Mouse (Mus musculus) neural tube, embryonic 12.5 days (tissue): ENCODE results near the gene Gm12248. TPM values are rescaled to one million over a fixed set of nuclear protein-coding genes. Genes with fewer than 3 reads are reported as not detected.

Experiments used
- ATAC-seq: fragments of 200-750 bp; cut with Nextera tagmentation; 2 replicates; pipeline ENCODE4 v1.8.0; 2017; ENCODE audit warnings: low read depth, mild to moderate bottlenecking, moderate TSS enrichment, moderate library complexity; ENCODE audit not compliant: low FRiP score
- H3K27ac ChIP-seq: fragments of 300-500 bp; sonication (generic); 2 replicates; pipeline ENCODE4 v1.5.1; 2016
- H3K27me3 ChIP-seq: fragments of 300-500 bp; sonication (generic); replicated peaks from 2 replicates; pipeline ENCODE4 v1.6.1; 2016; ENCODE audit warnings: mild to moderate bottlenecking
- H3K36me3 ChIP-seq: fragments of 300-500 bp; sonication (generic); 2 replicates; pipeline ENCODE4 v1.6.1; 2016; ENCODE audit warnings: mild to moderate bottlenecking
- H3K4me1 ChIP-seq: fragments of 300-500 bp; sonication (generic); 2 replicates; pipeline ENCODE4 v1.6.1; 2016
- H3K4me2 ChIP-seq: fragments of 300-500 bp; sonication (generic); replicated peaks from 2 replicates; pipeline ENCODE4 v1.6.1; 2016; ENCODE audit warnings: mild to moderate bottlenecking
- H3K4me3 ChIP-seq: fragments of 300-500 bp; sonication (generic); 2 replicates; pipeline ENCODE4 v1.5.1; 2016
- H3K9ac ChIP-seq: fragments of 300-500 bp; sonication (generic); 2 replicates; pipeline ENCODE4 v1.6.1; 2016; ENCODE audit warnings: mild to moderate bottlenecking
- H3K9me3 ChIP-seq: fragments of 300-500 bp; sonication (generic); 2 replicates; pipeline ENCODE4 v1.6.1; 2016; ENCODE audit warnings: mild to moderate bottlenecking
- WGBS: fragments of 180-500 bp; shearing (Covaris S2); methylation state at CpG from one replicate; pipeline ENCODE4 v1.1.7; 2016; 5-methylcytosine and 5-hydroxymethylcytosine counted together
- polyA plus RNA-seq: library from polyadenylated mRNA; unstranded; fragments of >200 nt; fragmentation: Nextera tagmentation; extraction: Ambion mirVana; gene quantifications from 2 replicates; pipeline ENCODE4 v1.2.1, GENCODE M21; 2016

The Gm12248 gene
- polyA plus RNA-seq, 1 experiment from 2014 or later: not detected

GRCm38 (mm10) chr11:58025881-58026280 lies 67.1 kb downstream of the Gm12248 start:
- Histone ChIP-seq H3K9me3 (no peaks in the 10 kb centered on the region), H3K4me1 (no peaks in the 10 kb centered on the region), H3K4me3 (no peak overlapping the region), H3K27ac (no peak overlapping the region), H3K4me2 (no peak overlapping the region), H3K9ac (no peak overlapping the region), H3K36me3 (no peaks in the 10 kb centered on the region), H3K27me3 (no peaks in the 10 kb centered on the region)
- no peak for ATAC-seq
- 92% methylated on average over 4 of the region's 4 CpGs for WGBS

GRCm38 (mm10) chr11:58024671-58025070 lies 68.3 kb downstream of the Gm12248 start:
- H3K4me3 ChIP-seq: no peak overlapping the region
- no peak overlapping the region for H3K27ac ChIP-seq
- H3K4me2 ChIP-seq: no peak overlapping the region
- 93% methylated on average over 2 of the region's 2 CpGs for WGBS
- no peak overlapping the region for H3K9ac ChIP-seq
- ATAC-seq: no peak
- H3K9me3 ChIP-seq: no peaks in the 10 kb centered on the region
- no peaks in the 10 kb centered on the region for H3K4me1 ChIP-seq
- H3K36me3 ChIP-seq: no peaks in the 10 kb centered on the region
- no peaks in the 10 kb centered on the region for H3K27me3 ChIP-seq

- WGBS: 80% methylated on average over 1 of the region's 1 CpGs
- H3K27me3 ChIP-seq: no peaks in the 10 kb centered on the region
- no peak overlapping the region for H3K9ac ChIP-seq
- no peaks in the 10 kb centered on the region for H3K4me1 ChIP-seq
- no peaks in the 10 kb centered on the region for H3K9me3 ChIP-seq
- no peak overlapping the region for H3K4me2 ChIP-seq
- no peaks in the 10 kb centered on the region for H3K36me3 ChIP-seq
- H3K27ac ChIP-seq: no peak overlapping the region
- ATAC-seq: no peak
- no peak overlapping the region for H3K4me3 ChIP-seq
Measured at GRCm38 (mm10) chr11:58024271-58024670, 68.7 kb downstream of the Gm12248 start.

- H3K9ac ChIP-seq: no peak overlapping the region
- no peak overlapping the region for H3K27ac ChIP-seq
- WGBS: 65% methylated on average over 2 of the region's 2 CpGs
- no peak for ATAC-seq
- H3K4me1 ChIP-seq: no peaks in the 10 kb centered on the region
- H3K36me3 ChIP-seq: no peaks in the 10 kb centered on the region
- H3K9me3 ChIP-seq: no peaks in the 10 kb centered on the region
- H3K4me3 ChIP-seq: no peak overlapping the region
- no peaks in the 10 kb centered on the region for H3K27me3 ChIP-seq
- H3K4me2 ChIP-seq: no peak overlapping the region
Measured at GRCm38 (mm10) chr11:58021618-58022017, 71.3 kb downstream of the Gm12248 start.

- Histone ChIP-seq H3K27ac (no peak overlapping the region), H3K36me3 (no peaks in the 10 kb centered on the region), H3K4me2 (no peak overlapping the region), H3K4me3 (no peak overlapping the region), H3K4me1 (no peaks in the 10 kb centered on the region), H3K9me3 (no peaks in the 10 kb centered on the region), H3K9ac (no peak overlapping the region), H3K27me3 (no peaks in the 10 kb centered on the region)
- no peak for ATAC-seq
- WGBS: 69% methylated on average over 1 of the region's 1 CpGs
Measured at GRCm38 (mm10) chr11:58021095-58021494, 71.8 kb downstream of the Gm12248 start.

- Histone ChIP-seq H3K4me1 (no peaks in the 10 kb centered on the region), H3K27ac (no peak overlapping the region), H3K9me3 (no peaks in the 10 kb centered on the region), H3K9ac (no peak overlapping the region), H3K4me3 (no peak overlapping the region), H3K4me2 (no peak overlapping the region), H3K36me3 (no peaks in the 10 kb centered on the region), H3K27me3 (no peaks in the 10 kb centered on the region)
- no peak for ATAC-seq
- WGBS: 95% methylated on average over 4 of the region's 4 CpGs
Measured at GRCm38 (mm10) chr11:58018701-58019100, 74.2 kb downstream of the Gm12248 start.

- no peaks in the 10 kb centered on the region for H3K9me3 ChIP-seq
- no peaks in the 10 kb centered on the region for H3K27me3 ChIP-seq
- WGBS: 91% methylated on average over 2 of the region's 2 CpGs
- no peak for ATAC-seq
- H3K4me3 ChIP-seq: no peak overlapping the region
- H3K4me1 ChIP-seq: no peaks in the 10 kb centered on the region
- no peaks in the 10 kb centered on the region for H3K36me3 ChIP-seq
- H3K27ac ChIP-seq: no peak overlapping the region
- no peak overlapping the region for H3K9ac ChIP-seq
- no peak overlapping the region for H3K4me2 ChIP-seq
Measured at GRCm38 (mm10) chr11:58018287-58018686, 74.6 kb downstream of the Gm12248 start.

GRCm38 (mm10) chr11:58017422-58017821 lies 75.5 kb downstream of the Gm12248 start:
- Histone ChIP-seq H3K9me3 (no peaks in the 10 kb centered on the region), H3K4me1 (no peaks in the 10 kb centered on the region), H3K27me3 (no peaks in the 10 kb centered on the region), H3K9ac (0 out of 2 replicates have a peak overlapping the region, but pooled peaks have one; percentile 18), H3K36me3 (no peaks in the 10 kb centered on the region), H3K4me3 (no peak overlapping the region), H3K4me2 (no peak overlapping the region), H3K27ac (no peak overlapping the region)
- 83% methylated on average over 1 of the region's 1 CpGs for WGBS
- no peak for ATAC-seq

- Histone ChIP-seq H3K36me3 (no peaks in the 10 kb centered on the region), H3K9ac (no peak overlapping the region; the same call in 1 of the 2 replicates), H3K27me3 (no peaks in the 10 kb centered on the region), H3K9me3 (no peaks in the 10 kb centered on the region), H3K4me2 (no peak overlapping the region), H3K27ac (no peak overlapping the region), H3K4me1 (peaks cover 5% of the 10 kb centered on the region; the same call in 1 of the 2 replicates), H3K4me3 (no peak overlapping the region)
- ATAC-seq: no peak
- 76% methylated on average over 3 of the region's 3 CpGs for WGBS
Measured at GRCm38 (mm10) chr11:58016371-58016770, 76.6 kb downstream of the Gm12248 start.

- ATAC-seq: no peak
- no peaks in the 10 kb centered on the region for H3K36me3 ChIP-seq
- 79% methylated on average over 2 of the region's 2 CpGs for WGBS
Measured at GRCm38 (mm10) chr11:58015339-58015738, 77.6 kb downstream of the Gm12248 start.

GRCm38 (mm10) chr11:58014604-58015003 lies 78.3 kb downstream of the Gm12248 start:
- no peak for ATAC-seq

More at GRCm38 (mm10) chr11:58015339-58015738, 77.6 kb downstream of the Gm12248 start:
- no peaks in the 10 kb centered on the region for H3K27me3 ChIP-seq
- H3K4me3 ChIP-seq: no peak overlapping the region
- no peak overlapping the region for H3K4me2 ChIP-seq
- no peak overlapping the region for H3K9ac ChIP-seq
- no peak overlapping the region for H3K27ac ChIP-seq
- H3K9me3 ChIP-seq: no peaks in the 10 kb centered on the region
- peaks cover 15% of the 10 kb centered on the region for H3K4me1 ChIP-seq

More at GRCm38 (mm10) chr11:58014604-58015003, 78.3 kb downstream of the Gm12248 start:
- Histone ChIP-seq H3K27me3 (no peaks in the 10 kb centered on the region), H3K4me1 (peaks cover 17% of the 10 kb centered on the region), H3K9ac (no peak overlapping the region), H3K4me3 (no peak overlapping the region), H3K36me3 (no peaks in the 10 kb centered on the region), H3K27ac (no peak overlapping the region), H3K4me2 (no peak overlapping the region), H3K9me3 (no peaks in the 10 kb centered on the region)
- 77% methylated on average over 1 of the region's 1 CpGs for WGBS
